Mouse (Mus musculus) hindbrain, embryonic 12.5 days (tissue): Measurements from ENCODE around the gene Rcor2. TPM values are rescaled to one million over a fixed set of nuclear protein-coding genes. Genes with fewer than 3 reads are reported as not detected.

Experiments used
- ATAC-seq: fragments of 200-750 bp; cut with Nextera tagmentation; 2 replicates; pipeline ENCODE4 v1.8.0; 2017; ENCODE audit warnings: moderate TSS enrichment; ENCODE audit not compliant: low FRiP score
- H3K27ac ChIP-seq: fragments of 300-500 bp; sonication (generic); 2 replicates; pipeline ENCODE4 v1.5.1; 2016; ENCODE audit warnings: mild to moderate bottlenecking
- H3K27me3 ChIP-seq: fragments of 300-500 bp; sonication (generic); 2 replicates; pipeline ENCODE4 v1.6.1; 2016; ENCODE audit warnings: mild to moderate bottlenecking
- H3K36me3 ChIP-seq: fragments of 300-500 bp; sonication (generic); 2 replicates; pipeline ENCODE4 v1.6.1; 2016; ENCODE audit warnings: mild to moderate bottlenecking
- H3K4me1 ChIP-seq: fragments of 300-500 bp; sonication (generic); 2 replicates; pipeline ENCODE4 v1.6.1; 2016
- H3K4me2 ChIP-seq: fragments of 300-500 bp; sonication (generic); replicated peaks from 2 replicates; pipeline ENCODE4 v1.6.1; 2016; ENCODE audit warnings: mild to moderate bottlenecking
- H3K4me3 ChIP-seq: fragments of 300-500 bp; sonication (generic); 2 replicates; pipeline ENCODE4 v1.5.1; 2016; ENCODE audit warnings: mild to moderate bottlenecking
- H3K9ac ChIP-seq: fragments of 300-500 bp; sonication (generic); 2 replicates; pipeline ENCODE4 v1.6.1; 2016; ENCODE audit warnings: mild to moderate bottlenecking, moderate library complexity
- H3K9me3 ChIP-seq: fragments of 300-500 bp; sonication (generic); replicated peaks from 2 replicates; pipeline ENCODE4 v1.6.1; 2016; ENCODE audit warnings: mild to moderate bottlenecking
- WGBS: fragments of 180-500 bp; shearing (Covaris S2); methylation state at CpG from one replicate; pipeline ENCODE4 v1.1.7; 2016; 5-methylcytosine and 5-hydroxymethylcytosine counted together
- polyA plus RNA-seq: library from polyadenylated mRNA; unstranded; fragments of >200 nt; fragmentation: Nextera tagmentation; extraction: Ambion mirVana; gene quantifications from 2 replicates; pipeline ENCODE4 v1.2.1, GENCODE M21; 2016

Rcor2 gene
- polyA plus RNA-seq, 1 experiment from 2014 or later = 62.5 TPM

GRCm38 (mm10) chr19:7279114-7279513, 12.0 kb downstream of the Rcor2 start:
- ATAC-seq = peak; percentile 31
- Histone ChIP-seq H3K36me3 (peaks cover 82% of the 10 kb centered on the region), H3K4me2 (no peak overlapping the region), H3K4me3 (no peak overlapping the region), H3K9ac (peak overlapping the region; percentile 33), H3K4me1 (peaks cover 47% of the 10 kb centered on the region), H3K9me3 (no peaks in the 10 kb centered on the region), H3K27me3 (no peaks in the 10 kb centered on the region), H3K27ac (peak overlapping the region; percentile 77)
- WGBS = 43% methylated on average over 6 of the region's 6 CpGs

DNA sequence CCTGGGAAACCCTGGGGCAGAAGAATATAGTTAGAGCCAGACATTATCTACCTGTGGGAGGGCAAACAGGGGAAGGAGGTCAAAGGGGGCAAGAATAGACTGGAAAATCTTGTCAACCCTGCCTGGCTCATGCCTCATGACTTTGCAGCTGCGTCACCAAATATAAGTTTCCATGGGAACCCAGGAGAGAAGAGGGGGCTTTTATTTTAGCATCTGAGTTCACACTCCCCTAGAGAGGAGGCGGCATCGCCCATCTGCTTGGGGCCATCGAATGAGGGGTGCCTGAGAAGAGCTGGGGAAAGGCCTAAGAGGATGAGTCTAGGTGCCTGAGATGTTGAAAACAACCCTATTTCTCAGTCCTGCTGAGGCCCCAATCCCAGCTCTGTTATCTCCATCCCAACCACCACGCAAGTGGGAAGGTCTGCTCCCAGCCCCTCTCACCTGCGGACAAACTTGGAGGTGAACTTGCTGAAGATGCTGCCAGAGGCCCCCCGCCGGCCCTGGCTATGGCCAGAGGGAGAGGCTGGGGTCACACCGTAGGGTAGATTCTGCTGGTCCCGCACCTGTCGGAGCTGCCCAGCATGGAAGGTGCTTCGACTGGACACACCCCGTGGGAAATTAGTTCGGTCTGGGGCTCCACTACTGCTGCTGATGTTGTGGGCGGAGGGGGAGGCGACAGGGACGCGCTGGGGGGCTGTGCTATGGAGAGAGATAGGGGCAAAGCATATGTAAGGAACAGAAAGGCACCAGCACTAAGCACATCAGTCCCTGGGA, 13.6 kb downstream of the Rcor2 start:
- Histone ChIP-seq H3K4me3 (no peak overlapping the region), H3K36me3 (peaks cover 82% of the 10 kb centered on the region), H3K4me1 (peaks cover 32% of the 10 kb centered on the region), H3K4me2 (no peak overlapping the region), H3K27me3 (no peaks in the 10 kb centered on the region), H3K9me3 (no peaks in the 10 kb centered on the region), H3K27ac (0 out of 2 replicates have a peak overlapping the region, but pooled peaks have one; percentile 35), H3K9ac (peak overlapping the region; percentile 36; the same call in 1 of the 2 replicates)
- 87% methylated on average over 18 of the region's 18 CpGs for WGBS
- ATAC-seq = no peak

GRCm38 (mm10) chr19:7286563-7287315, 19.6 kb downstream of the Rcor2 start:
- H3K4me1 ChIP-seq = peaks cover 2% of the 10 kb centered on the region; the same call in 1 of the 2 replicates
- peaks cover 71% of the 10 kb centered on the region for H3K36me3 ChIP-seq
- no peaks in the 10 kb centered on the region for H3K27me3 ChIP-seq
- H3K9ac ChIP-seq = no peak overlapping the region
- no peak overlapping the region for H3K4me3 ChIP-seq
- 93% methylated on average over 12 of the region's 12 CpGs for WGBS
- H3K9me3 ChIP-seq = no peaks in the 10 kb centered on the region
- H3K27ac ChIP-seq = no peak overlapping the region
- H3K4me2 ChIP-seq = no peak overlapping the region
- no peak for ATAC-seq

DNA sequence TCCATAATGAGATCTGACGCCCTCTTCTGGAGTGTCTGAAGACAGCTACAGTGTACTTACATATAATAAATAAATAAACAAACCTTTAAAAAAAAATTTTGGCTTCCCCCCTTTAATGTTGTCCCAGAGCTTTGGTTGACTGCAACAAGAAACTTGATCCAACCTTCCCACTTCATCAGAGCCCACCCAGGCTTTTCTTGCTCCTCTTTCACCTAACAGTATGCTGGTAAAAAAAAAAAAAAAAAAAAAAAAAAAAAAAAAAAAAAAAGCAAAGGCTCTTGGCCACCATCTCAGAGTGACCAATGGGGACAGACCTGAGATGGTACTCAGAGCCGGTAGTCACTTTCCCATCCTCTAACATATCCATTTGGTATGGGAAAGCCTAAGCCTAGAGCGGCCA, 21.2 kb downstream of the Rcor2 start:
- Histone ChIP-seq H3K4me1 (peaks cover 6% of the 10 kb centered on the region; the same call in 1 of the 2 replicates), H3K36me3 (peaks cover 55% of the 10 kb centered on the region), H3K9me3 (no peaks in the 10 kb centered on the region), H3K9ac (no peak overlapping the region), H3K27ac (no peak overlapping the region), H3K4me2 (no peak overlapping the region), H3K4me3 (no peak overlapping the region), H3K27me3 (no peaks in the 10 kb centered on the region)
- WGBS = 87% methylated on average over 3 of the region's 3 CpGs
- no peak for ATAC-seq

DNA sequence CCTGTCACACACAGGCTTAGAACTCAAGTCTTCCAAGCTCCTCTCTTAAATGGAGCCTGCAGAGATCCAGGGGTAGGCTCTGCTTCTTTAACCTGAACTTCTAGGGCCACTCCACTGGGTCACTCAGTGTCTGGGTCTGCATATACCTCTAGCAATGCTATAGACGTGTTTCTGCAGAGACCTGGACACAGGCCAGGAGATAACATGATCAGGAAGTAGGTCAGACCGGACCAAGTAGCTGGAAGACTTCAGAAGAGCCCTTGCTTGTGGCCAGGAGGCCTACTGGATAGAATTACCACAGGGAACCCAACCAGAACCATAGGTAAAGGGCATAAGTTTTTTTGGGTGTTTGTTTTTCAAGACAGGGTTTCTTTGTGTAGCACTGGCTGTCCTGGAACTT, 22.6 kb downstream of the Rcor2 start:
- Histone ChIP-seq H3K9ac (no peak overlapping the region), H3K4me3 (no peak overlapping the region), H3K27me3 (no peaks in the 10 kb centered on the region), H3K9me3 (no peaks in the 10 kb centered on the region), H3K27ac (no peak overlapping the region), H3K4me1 (peaks cover 17% of the 10 kb centered on the region), H3K4me2 (no peak overlapping the region), H3K36me3 (peaks cover 41% of the 10 kb centered on the region)
- 83% methylated on average over 2 of the region's 2 CpGs for WGBS
- no peak for ATAC-seq

- H3K4me3 ChIP-seq = no peak overlapping the region
- ATAC-seq = no peak
- H3K4me2 ChIP-seq = no peak overlapping the region
- H3K9ac ChIP-seq = no peak overlapping the region
- peaks cover 28% of the 10 kb centered on the region for H3K4me1 ChIP-seq
- no peaks in the 10 kb centered on the region for H3K27me3 ChIP-seq
- H3K36me3 ChIP-seq = peaks cover 23% of the 10 kb centered on the region
- H3K9me3 ChIP-seq = no peaks in the 10 kb centered on the region
- H3K27ac ChIP-seq = no peak overlapping the region
- WGBS = 79% methylated on average over 7 of the region's 7 CpGs
Measured at GRCm38 (mm10) chr19:7291958-7292709, 25.0 kb downstream of the Rcor2 start.

GRCm38 (mm10) chr19:7294098-7294876, 27.2 kb downstream of the Rcor2 start:
- H3K9me3 ChIP-seq = no peaks in the 10 kb centered on the region
- WGBS = 78% methylated on average over 8 of the region's 8 CpGs
- H3K36me3 ChIP-seq = peaks cover 17% of the 10 kb centered on the region; the same call in 1 of the 2 replicates
- H3K27me3 ChIP-seq = no peaks in the 10 kb centered on the region
- H3K27ac ChIP-seq = 0 out of 2 replicates have a peak overlapping the region, but pooled peaks have one; percentile 4
- H3K4me1 ChIP-seq = peaks cover 29% of the 10 kb centered on the region
- H3K4me2 ChIP-seq = no peak overlapping the region
- no peak overlapping the region for H3K4me3 ChIP-seq
- no peak overlapping the region for H3K9ac ChIP-seq
- no peak for ATAC-seq

GRCm38 (mm10) chr19:7295071-7295658, 28.0 kb downstream of the Rcor2 start:
- 82% methylated on average over 15 of the region's 15 CpGs for WGBS
- no peak for ATAC-seq

GRCm38 (mm10) chr19:7295959-7296358, 28.8 kb downstream of the Rcor2 start:
- Histone ChIP-seq H3K27me3 (no peaks in the 10 kb centered on the region), H3K9ac (no peak overlapping the region), H3K36me3 (0 out of 2 replicates have a peak, but pooled peaks cover 4% of the 10 kb centered on the region), H3K27ac (no peak overlapping the region), H3K4me1 (peaks cover 30% of the 10 kb centered on the region), H3K4me2 (no peak overlapping the region), H3K9me3 (no peaks in the 10 kb centered on the region), H3K4me3 (no peak overlapping the region)
- no peak for ATAC-seq
- WGBS = 86% methylated on average over 4 of the region's 4 CpGs

More at GRCm38 (mm10) chr19:7295071-7295658, 28.0 kb downstream of the Rcor2 start:
- Histone ChIP-seq H3K27me3 (no peaks in the 10 kb centered on the region), H3K4me2 (no peak overlapping the region; the same call in 1 of the 2 replicates), H3K4me1 (peaks cover 30% of the 10 kb centered on the region), H3K9ac (no peak overlapping the region), H3K4me3 (no peak overlapping the region), H3K27ac (no peak overlapping the region), H3K9me3 (no peaks in the 10 kb centered on the region), H3K36me3 (peaks cover 8% of the 10 kb centered on the region; the same call in 1 of the 2 replicates)

DNA sequence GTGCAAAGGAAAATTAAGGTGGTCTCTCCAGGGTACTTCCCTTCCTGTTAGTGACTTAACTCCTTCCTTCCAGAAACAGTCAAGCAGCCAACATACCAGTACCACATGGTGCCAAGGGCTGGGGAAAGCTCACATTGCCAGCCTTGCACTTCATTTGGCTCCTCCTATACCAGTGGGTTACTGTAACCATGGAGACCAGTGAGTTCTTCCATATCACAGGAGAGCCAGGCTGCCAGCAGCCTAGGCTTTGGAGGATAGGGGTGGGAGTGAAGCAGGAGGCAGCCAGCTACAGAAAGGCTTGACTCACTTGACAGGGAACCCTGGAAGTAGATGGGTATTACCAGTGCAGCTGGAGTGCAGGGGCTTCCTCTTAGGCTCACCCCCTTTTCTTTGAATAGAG, 31.9 kb downstream of the Rcor2 start:
- H3K9ac ChIP-seq = no peak overlapping the region
- peaks cover 18% of the 10 kb centered on the region for H3K4me1 ChIP-seq
- H3K27ac ChIP-seq = no peak overlapping the region
- no peaks in the 10 kb centered on the region for H3K27me3 ChIP-seq
- no peak for ATAC-seq
- H3K36me3 ChIP-seq = 0 out of 2 replicates have a peak, but pooled peaks cover 4% of the 10 kb centered on the region
- no peak overlapping the region for H3K4me2 ChIP-seq
- H3K4me3 ChIP-seq = no peak overlapping the region
- no peaks in the 10 kb centered on the region for H3K9me3 ChIP-seq

GRCm38 (mm10) chr19:7300078-7300477, 33.0 kb downstream of the Rcor2 start:
- Histone ChIP-seq H3K27me3 (no peaks in the 10 kb centered on the region), H3K9me3 (no peaks in the 10 kb centered on the region), H3K36me3 (0 out of 2 replicates have a peak, but pooled peaks cover 4% of the 10 kb centered on the region), H3K27ac (no peak overlapping the region), H3K9ac (no peak overlapping the region), H3K4me2 (no peak overlapping the region), H3K4me3 (no peak overlapping the region), H3K4me1 (peaks cover 10% of the 10 kb centered on the region)
- 91% methylated on average over 1 of the region's 1 CpGs for WGBS
- ATAC-seq = no peak
